Mouse (Mus musculus) liver, postnatal 0 days (tissue): ENCODE results near the gene Irs3. TPM values are rescaled to one million over a fixed set of nuclear protein-coding genes. Genes with fewer than 3 reads are reported as not detected.

Source experiments
- ATAC-seq: fragments of 200-750 bp; cut with Nextera tagmentation; 2 replicates; pipeline ENCODE4 v1.8.0; 2017; ENCODE audit warnings: mild to moderate bottlenecking, moderate library complexity
- DNase-seq: peaks from one replicate; pipeline ENCODE4 v3.0.0-alpha.2; 2016
- H3K27ac ChIP-seq: fragments of 300-500 bp; sonication (generic); 2 replicates; pipeline ENCODE4 v1.5.1; 2014; ENCODE audit warnings: antibody characterized with exemption, moderate library complexity, mild to moderate bottlenecking, low read depth
- H3K27me3 ChIP-seq: fragments of 300-500 bp; sonication (generic); 2 replicates; pipeline ENCODE4 v1.6.1; 2014; ENCODE audit warnings: low read length, control low read depth, mixed read lengths; ENCODE audit not compliant: insufficient read depth
- H3K36me3 ChIP-seq: fragments of 300-500 bp; sonication (generic); replicated peaks from 2 replicates; pipeline ENCODE4 v1.6.1; 2014; ENCODE audit warnings: mild to moderate bottlenecking, control low read depth, low read length, moderate library complexity, mixed read lengths; ENCODE audit not compliant: insufficient read depth
- H3K4me1 ChIP-seq: fragments of 300-500 bp; sonication (generic); 2 replicates; pipeline ENCODE4 v1.6.1; 2014; ENCODE audit warnings: antibody characterized with exemption, mild to moderate bottlenecking, control low read depth; ENCODE audit not compliant: insufficient read depth
- H3K4me2 ChIP-seq: fragments of 300-500 bp; sonication (generic); 2 replicates; pipeline ENCODE4 v1.6.1; 2014; ENCODE audit warnings: low read depth, mild to moderate bottlenecking, low read length, moderate library complexity, mixed read lengths
- H3K4me3 ChIP-seq: fragments of 300-500 bp; sonication (generic); 2 replicates; pipeline ENCODE4 v1.5.1; 2014; ENCODE audit warnings: low read depth, low read length
- H3K9ac ChIP-seq: fragments of 300-500 bp; sonication (generic); replicated peaks from 2 replicates; pipeline ENCODE4 v1.6.1; 2014; ENCODE audit warnings: mild to moderate bottlenecking, moderate library complexity
- H3K9me3 ChIP-seq: fragments of 300-500 bp; sonication (generic); 2 replicates; pipeline ENCODE4 v1.6.1; 2016; ENCODE audit warnings: mild to moderate bottlenecking, control low read depth, low read length, mixed read lengths
- CTCF ChIP-seq: sonication (generic); IDR thresholded peaks from 2 replicates; pipeline ENCODE4 v1.5.1; 2016; ENCODE audit warnings: antibody characterized with exemption, low read depth
- EP300 ChIP-seq: IDR thresholded peaks from 2 replicates; pipeline ENCODE4 v1.6.1; 2016; ENCODE audit warnings: antibody characterized with exemption, low read depth, mild to moderate bottlenecking
- WGBS: fragments of 180-500 bp; shearing (Covaris S2); extraction: QIAGEN DNeasy Blood & Tissue Kit; methylation state at CpG from one replicate; pipeline ENCODE4 v1.1.7; 2014; ENCODE audit not compliant: insufficient replicate concordance; 5-methylcytosine and 5-hydroxymethylcytosine counted together
- polyA plus RNA-seq: library from polyadenylated mRNA; unstranded; fragments of >200 nt; fragmentation: Nextera tagmentation; extraction: Ambion mirVana; gene quantifications from 2 replicates; pipeline ENCODE4 v1.2.1, GENCODE M21; 2015

Gene Irs3
- polyA plus RNA-seq, 1 experiment from 2014 or later = not detected

GRCm38 (mm10) chr5:137642886-137643285, 2.6 kb downstream of the Irs3 start:
- TF ChIP-seq CTCF (no peak), EP300 (no peak)
- DNase-seq (no peak), ATAC-seq (no peak)
- H3K4me1 ChIP-seq = peaks cover 15% of the 10 kb centered on the region
- H3K36me3 ChIP-seq = peaks cover 35% of the 10 kb centered on the region
- H3K4me2 ChIP-seq = no peak overlapping the region
- H3K27me3 ChIP-seq = peaks cover 20% of the 10 kb centered on the region
- no peak overlapping the region for H3K9ac ChIP-seq
- no peak overlapping the region for H3K4me3 ChIP-seq
- no peaks in the 10 kb centered on the region for H3K9me3 ChIP-seq
- H3K27ac ChIP-seq = no peak overlapping the region
- WGBS = 59% methylated on average over 4 of the region's 4 CpGs

DNA sequence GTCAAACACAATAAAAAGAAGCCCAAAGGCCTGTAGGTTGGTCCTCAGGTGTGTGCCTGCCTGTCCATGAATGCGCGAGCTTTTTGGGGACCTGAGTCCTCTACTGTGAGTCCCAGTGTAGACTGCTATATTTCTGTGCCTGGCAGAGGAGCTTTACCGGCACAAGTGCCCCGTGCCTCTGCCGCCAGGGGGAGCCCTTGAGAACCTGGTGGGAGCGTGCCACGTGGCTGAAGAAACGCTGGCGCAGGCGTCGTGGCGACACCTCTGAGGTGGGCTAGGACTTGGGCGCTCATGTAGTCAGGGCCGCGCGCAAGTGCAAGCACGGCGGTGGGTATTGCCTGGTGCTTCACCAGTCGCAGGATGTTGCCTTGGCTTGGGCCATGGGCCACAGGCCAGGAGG, 4.5 kb downstream of the Irs3 start, which contains the start of gene Sap25:
Gene Sap25, plus strand, starts transcription at position 281 of the 400 bp plus-strand sequence.
- Histone ChIP-seq H3K27me3 (peaks cover 20% of the 10 kb centered on the region), H3K9ac (no peak within 1 kb of the TSS), H3K4me3 (no peak within 1 kb of the TSS), H3K4me1 (peaks cover 13% of the 10 kb centered on the region), H3K36me3 (peaks cover 53% of the 10 kb centered on the region), H3K9me3 (no peaks in the 10 kb centered on the region), H3K4me2 (no peak within 1 kb of the TSS), H3K27ac (no peak within 1 kb of the TSS)
- ATAC-seq (no peak), DNase-seq (peak; percentile 72)
- TF ChIP-seq CTCF (peak; percentile 73), EP300 (no peak)
- 80% methylated on average over 19 of the region's 19 CpGs for WGBS

- Histone ChIP-seq H3K9ac (no peak overlapping the region), H3K9me3 (no peaks in the 10 kb centered on the region), H3K4me2 (no peak overlapping the region), H3K27me3 (peaks cover 7% of the 10 kb centered on the region), H3K4me3 (no peak overlapping the region), H3K36me3 (peaks cover 64% of the 10 kb centered on the region), H3K4me1 (no peaks in the 10 kb centered on the region), H3K27ac (no peak overlapping the region)
- WGBS = 78% methylated on average over 7 of the region's 7 CpGs
- ATAC-seq (no peak), DNase-seq (no peak)
- TF ChIP-seq CTCF (no peak), EP300 (no peak)
These were observed 6.0 kb downstream of the Irs3 start for GRCm38 (mm10) chr5:137639472-137639871.

GRCm38 (mm10) chr5:137633397-137634084, 12.0 kb downstream of the Irs3 start:
- TF ChIP-seq EP300 (no peak), CTCF (no peak)
- Histone ChIP-seq H3K9me3 (no peaks in the 10 kb centered on the region), H3K9ac (no peak overlapping the region), H3K4me3 (no peak overlapping the region), H3K27ac (no peak overlapping the region), H3K36me3 (peaks cover 46% of the 10 kb centered on the region), H3K4me2 (no peak overlapping the region), H3K4me1 (peaks cover 33% of the 10 kb centered on the region), H3K27me3 (no peaks in the 10 kb centered on the region)
- 83% methylated on average over 12 of the region's 12 CpGs for WGBS
- ATAC-seq (no peak), DNase-seq (no peak)

- TF ChIP-seq EP300 = no peak
- TF ChIP-seq CTCF = no peak
- ATAC-seq (no peak), DNase-seq (no peak)
- no peaks in the 10 kb centered on the region for H3K27me3 ChIP-seq
- peak overlapping the region; percentile 99 for H3K27ac ChIP-seq
- 28% methylated on average over 4 of the region's 4 CpGs for WGBS
- H3K4me1 ChIP-seq = peaks cover 44% of the 10 kb centered on the region
- peak overlapping the region; percentile 85 for H3K4me2 ChIP-seq
- H3K9ac ChIP-seq = peak overlapping the region; percentile 94
- peaks cover 30% of the 10 kb centered on the region for H3K36me3 ChIP-seq
- peak overlapping the region; percentile 96 for H3K4me3 ChIP-seq
- no peaks in the 10 kb centered on the region for H3K9me3 ChIP-seq
These were observed 13.9 kb downstream of the Irs3 start for GRCm38 (mm10) chr5:137631591-137631990.

DNA sequence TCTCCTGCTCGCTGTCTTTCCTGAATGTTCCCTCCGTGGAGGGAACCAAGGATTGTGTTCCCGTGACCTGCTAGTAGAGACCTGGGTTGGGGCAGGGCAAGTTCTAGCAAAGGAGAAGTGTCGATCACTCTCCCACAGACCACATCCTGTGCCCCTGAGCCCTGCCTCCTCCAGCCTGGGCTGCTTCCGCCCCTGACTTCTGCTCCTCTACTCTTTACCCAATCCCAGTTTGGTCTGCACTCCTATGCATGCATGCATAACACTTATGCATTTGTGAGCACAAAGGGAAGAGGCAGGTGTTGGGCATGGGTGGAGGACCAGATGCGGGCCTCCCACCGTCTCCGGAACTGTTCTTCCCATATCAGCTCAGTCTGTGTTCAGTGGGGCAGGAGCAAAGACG, 14.3 kb downstream of the Irs3 start:
- ATAC-seq = no peak
- WGBS = 25% methylated on average over 9 of the region's 9 CpGs
- peak overlapping the region; percentile 94 for H3K9ac ChIP-seq
- peak overlapping the region; percentile 99 for H3K27ac ChIP-seq
- no peak for TF ChIP-seq EP300
- TF ChIP-seq CTCF = no peak
- peaks cover 25% of the 10 kb centered on the region for H3K36me3 ChIP-seq
- peak overlapping the region; percentile 96 for H3K4me3 ChIP-seq
- DNase-seq = peak; percentile 72
- H3K27me3 ChIP-seq = no peaks in the 10 kb centered on the region
- peak overlapping the region; percentile 85 for H3K4me2 ChIP-seq
- H3K9me3 ChIP-seq = no peaks in the 10 kb centered on the region
- H3K4me1 ChIP-seq = peaks cover 44% of the 10 kb centered on the region
